Mouse (Mus musculus) liver, postnatal 0 days (tissue): ENCODE measurements at regions not wholly inside any gene's neighbourhood (a gene's known extent, or its start where the extent isn't known, plus 50 kb on each side); places are given as distances from the start of the nearest gene placed in this dataset.
A peak's percentile ranks its signal among the peaks of the same experiment; 100 is the strongest.

Source experiments
- ATAC-seq: fragments of 200-750 bp; cut with Nextera tagmentation; 2 replicates; pipeline ENCODE4 v1.8.0; 2017; ENCODE audit warnings: mild to moderate bottlenecking, moderate library complexity
- DNase-seq: peaks from one replicate; pipeline ENCODE4 v3.0.0-alpha.2; 2016
- H3K27ac ChIP-seq: fragments of 300-500 bp; sonication (generic); 2 replicates; pipeline ENCODE4 v1.5.1; 2014; ENCODE audit warnings: antibody characterized with exemption, moderate library complexity, mild to moderate bottlenecking, low read depth
- H3K27me3 ChIP-seq: fragments of 300-500 bp; sonication (generic); 2 replicates; pipeline ENCODE4 v1.6.1; 2014; ENCODE audit warnings: low read length, control low read depth, mixed read lengths; ENCODE audit not compliant: insufficient read depth
- H3K36me3 ChIP-seq: fragments of 300-500 bp; sonication (generic); replicated peaks from 2 replicates; pipeline ENCODE4 v1.6.1; 2014; ENCODE audit warnings: mild to moderate bottlenecking, control low read depth, low read length, moderate library complexity, mixed read lengths; ENCODE audit not compliant: insufficient read depth
- H3K4me1 ChIP-seq: fragments of 300-500 bp; sonication (generic); 2 replicates; pipeline ENCODE4 v1.6.1; 2014; ENCODE audit warnings: antibody characterized with exemption, mild to moderate bottlenecking, control low read depth; ENCODE audit not compliant: insufficient read depth
- H3K4me2 ChIP-seq: fragments of 300-500 bp; sonication (generic); 2 replicates; pipeline ENCODE4 v1.6.1; 2014; ENCODE audit warnings: low read depth, mild to moderate bottlenecking, low read length, moderate library complexity, mixed read lengths
- H3K4me3 ChIP-seq: fragments of 300-500 bp; sonication (generic); 2 replicates; pipeline ENCODE4 v1.5.1; 2014; ENCODE audit warnings: low read depth, low read length
- H3K9ac ChIP-seq: fragments of 300-500 bp; sonication (generic); replicated peaks from 2 replicates; pipeline ENCODE4 v1.6.1; 2014; ENCODE audit warnings: mild to moderate bottlenecking, moderate library complexity
- H3K9me3 ChIP-seq: fragments of 300-500 bp; sonication (generic); 2 replicates; pipeline ENCODE4 v1.6.1; 2016; ENCODE audit warnings: mild to moderate bottlenecking, control low read depth, low read length, mixed read lengths
- CTCF ChIP-seq: sonication (generic); IDR thresholded peaks from 2 replicates; pipeline ENCODE4 v1.5.1; 2016; ENCODE audit warnings: antibody characterized with exemption, low read depth
- EP300 ChIP-seq: IDR thresholded peaks from 2 replicates; pipeline ENCODE4 v1.6.1; 2016; ENCODE audit warnings: antibody characterized with exemption, low read depth, mild to moderate bottlenecking
- WGBS: fragments of 180-500 bp; shearing (Covaris S2); extraction: QIAGEN DNeasy Blood & Tissue Kit; methylation state at CpG from one replicate; pipeline ENCODE4 v1.1.7; 2014; ENCODE audit not compliant: insufficient replicate concordance; 5-methylcytosine and 5-hydroxymethylcytosine counted together

- ATAC-seq = no peak
- no peak overlapping the region for H3K9ac ChIP-seq
- no peaks in the 10 kb centered on the region for H3K36me3 ChIP-seq
- WGBS = 51% methylated on average over 18 of the region's 18 CpGs
- no peak for DNase-seq
- no peak overlapping the region for H3K27ac ChIP-seq
- H3K9me3 ChIP-seq = no peaks in the 10 kb centered on the region
- TF ChIP-seq EP300 = no peak
- no peak for TF ChIP-seq CTCF
- H3K4me1 ChIP-seq = no peaks in the 10 kb centered on the region; the same call in 1 of the 2 replicates
- no peak overlapping the region for H3K4me3 ChIP-seq
- H3K4me2 ChIP-seq = no peak overlapping the region
- H3K27me3 ChIP-seq = no peaks in the 10 kb centered on the region
Measured at GRCm38 (mm10) chr10:99353541-99354292, 90.7 kb downstream of the Dusp6 start.

- H3K36me3 ChIP-seq = no peaks in the 10 kb centered on the region
- H3K4me2 ChIP-seq = no peak overlapping the region
- DNase-seq (no peak), ATAC-seq (no peak)
- no peak overlapping the region for H3K9ac ChIP-seq
- no peaks in the 10 kb centered on the region; the same call in 1 of the 2 replicates for H3K4me1 ChIP-seq
- no peaks in the 10 kb centered on the region for H3K9me3 ChIP-seq
- H3K4me3 ChIP-seq = no peak overlapping the region
- WGBS = 72% methylated on average over 2 of the region's 2 CpGs
- no peak for TF ChIP-seq CTCF
- TF ChIP-seq EP300 = no peak
- H3K27me3 ChIP-seq = no peaks in the 10 kb centered on the region
- no peak overlapping the region for H3K27ac ChIP-seq
Measured at GRCm38 (mm10) chr10:99354352-99354751, 91.3 kb downstream of the Dusp6 start.

GRCm38 (mm10) chr10:99355303-99355702, 92.3 kb downstream of the Dusp6 start:
- H3K36me3 ChIP-seq = no peaks in the 10 kb centered on the region
- ATAC-seq (no peak), DNase-seq (no peak)
- H3K4me3 ChIP-seq = no peak overlapping the region
- H3K9me3 ChIP-seq = no peaks in the 10 kb centered on the region
- H3K27ac ChIP-seq = no peak overlapping the region
- H3K27me3 ChIP-seq = no peaks in the 10 kb centered on the region
- H3K4me2 ChIP-seq = no peak overlapping the region
- 79% methylated on average over 4 of the region's 4 CpGs for WGBS
- H3K9ac ChIP-seq = no peak overlapping the region
- H3K4me1 ChIP-seq = no peaks in the 10 kb centered on the region; the same call in 1 of the 2 replicates
- no peak for TF ChIP-seq CTCF
- TF ChIP-seq EP300 = no peak

GRCm38 (mm10) chr10:99356221-99356620, 93.2 kb downstream of the Dusp6 start:
- ATAC-seq = no peak
- no peak overlapping the region for H3K9ac ChIP-seq
- TF ChIP-seq EP300 (no peak), CTCF (no peak)
- H3K27me3 ChIP-seq = no peaks in the 10 kb centered on the region
- H3K36me3 ChIP-seq = no peaks in the 10 kb centered on the region
- WGBS = 56% methylated on average over 5 of the region's 5 CpGs
- H3K4me3 ChIP-seq = no peak overlapping the region
- H3K4me2 ChIP-seq = no peak overlapping the region
- H3K4me1 ChIP-seq = no peaks in the 10 kb centered on the region; the same call in 1 of the 2 replicates
- H3K27ac ChIP-seq = no peak overlapping the region
- DNase-seq = no peak
- H3K9me3 ChIP-seq = no peaks in the 10 kb centered on the region

GRCm38 (mm10) chr10:99356883-99357282, 93.9 kb downstream of the Dusp6 start:
- ATAC-seq (no peak), DNase-seq (no peak)
- H3K27me3 ChIP-seq = no peaks in the 10 kb centered on the region
- H3K4me3 ChIP-seq = no peak overlapping the region
- 0 out of 2 replicates have a peak overlapping the region, but pooled peaks have one; percentile 30 for H3K4me2 ChIP-seq
- H3K9me3 ChIP-seq = no peaks in the 10 kb centered on the region
- no peaks in the 10 kb centered on the region; the same call in 1 of the 2 replicates for H3K4me1 ChIP-seq
- TF ChIP-seq CTCF (no peak), EP300 (no peak)
- WGBS = 52% methylated on average over 3 of the region's 3 CpGs
- H3K9ac ChIP-seq = no peak overlapping the region
- H3K36me3 ChIP-seq = no peaks in the 10 kb centered on the region
- peak overlapping the region; percentile 5; the same call in 1 of the 2 replicates for H3K27ac ChIP-seq

- Histone ChIP-seq H3K4me1 (no peaks in the 10 kb centered on the region; the same call in 1 of the 2 replicates), H3K27me3 (no peaks in the 10 kb centered on the region), H3K27ac (peak overlapping the region; percentile 5; the same call in 1 of the 2 replicates), H3K9me3 (no peaks in the 10 kb centered on the region), H3K36me3 (no peaks in the 10 kb centered on the region), H3K4me3 (no peak overlapping the region), H3K4me2 (peak overlapping the region; percentile 30; the same call in 1 of the 2 replicates), H3K9ac (no peak overlapping the region)
- no peak for TF ChIP-seq CTCF
- no peak for TF ChIP-seq EP300
- 58% methylated on average over 4 of the region's 4 CpGs for WGBS
- ATAC-seq (peak; percentile 66), DNase-seq (peak; percentile 14)
Measured at GRCm38 (mm10) chr10:99357347-99357746, 94.3 kb downstream of the Dusp6 start.
